Mouse (Mus musculus) urinary bladder, postnatal 14 days (tissue): Measurements from ENCODE around the gene Trim28.

Experiments used
- DNase-seq: peaks from one replicate; pipeline ENCODE4 v3.0.0; 2021; ENCODE audit warnings: low spot score

Gene Trim28

GRCm38 (mm10) chr7:12998053-12998452, 861 bp upstream of the Trim28 start, which contains the start of gene Slc27a5:
TSS of gene Slc27a5 (minus strand) at chr7:12998192.
- no peak for DNase-seq

- DNase-seq: no peak
Observed at GRCm38 (mm10) chr7:13001584-13001983, 2.7 kb downstream of the Trim28 start.

DNA sequence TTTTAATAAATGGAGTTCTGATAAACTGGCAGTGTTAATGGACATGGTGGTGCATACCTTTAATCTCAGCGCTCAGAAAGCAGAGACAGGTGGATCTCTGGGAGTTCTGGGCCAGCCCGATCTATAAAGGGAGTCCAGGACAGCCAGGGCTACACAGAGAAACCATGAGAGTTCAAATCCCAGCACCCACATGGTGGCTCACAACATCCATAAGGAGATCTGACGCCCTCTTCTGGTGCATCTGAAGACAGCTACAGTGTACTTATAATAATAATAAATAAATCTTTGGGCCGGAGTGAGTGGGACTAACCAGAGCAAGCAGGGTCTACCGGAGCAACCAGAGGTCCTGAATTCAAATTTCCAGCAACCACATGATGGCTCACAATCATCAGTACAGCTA, 4.5 kb downstream of the Trim28 start:
- no peak for DNase-seq

DNA sequence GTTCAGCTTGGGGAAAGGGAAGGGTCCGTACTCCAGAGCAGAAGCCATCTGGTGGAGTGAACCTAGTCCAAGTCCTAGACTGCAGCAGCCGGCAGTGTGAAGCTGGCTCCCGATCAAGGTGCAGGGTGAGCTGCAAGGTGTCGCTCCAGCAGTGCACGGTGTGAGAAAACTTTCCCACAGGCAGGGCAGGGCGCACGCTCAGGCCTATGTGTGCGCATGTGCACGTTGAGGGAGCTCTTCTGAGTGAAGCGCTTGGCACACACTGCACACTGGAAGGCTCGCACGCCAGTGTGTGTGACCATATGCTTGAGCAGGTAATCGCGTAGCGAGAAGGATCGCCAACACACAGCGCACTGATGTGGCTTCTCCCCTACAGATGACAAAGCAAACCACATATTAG, 7.1 kb downstream of the Trim28 start:
- no peak for DNase-seq

GRCm38 (mm10) chr7:13006531-13006930, 7.6 kb downstream of the Trim28 start:
- no peak for DNase-seq

GRCm38 (mm10) chr7:13007341-13008092, 8.6 kb downstream of the Trim28 start:
- DNase-seq: no peak

DNA sequence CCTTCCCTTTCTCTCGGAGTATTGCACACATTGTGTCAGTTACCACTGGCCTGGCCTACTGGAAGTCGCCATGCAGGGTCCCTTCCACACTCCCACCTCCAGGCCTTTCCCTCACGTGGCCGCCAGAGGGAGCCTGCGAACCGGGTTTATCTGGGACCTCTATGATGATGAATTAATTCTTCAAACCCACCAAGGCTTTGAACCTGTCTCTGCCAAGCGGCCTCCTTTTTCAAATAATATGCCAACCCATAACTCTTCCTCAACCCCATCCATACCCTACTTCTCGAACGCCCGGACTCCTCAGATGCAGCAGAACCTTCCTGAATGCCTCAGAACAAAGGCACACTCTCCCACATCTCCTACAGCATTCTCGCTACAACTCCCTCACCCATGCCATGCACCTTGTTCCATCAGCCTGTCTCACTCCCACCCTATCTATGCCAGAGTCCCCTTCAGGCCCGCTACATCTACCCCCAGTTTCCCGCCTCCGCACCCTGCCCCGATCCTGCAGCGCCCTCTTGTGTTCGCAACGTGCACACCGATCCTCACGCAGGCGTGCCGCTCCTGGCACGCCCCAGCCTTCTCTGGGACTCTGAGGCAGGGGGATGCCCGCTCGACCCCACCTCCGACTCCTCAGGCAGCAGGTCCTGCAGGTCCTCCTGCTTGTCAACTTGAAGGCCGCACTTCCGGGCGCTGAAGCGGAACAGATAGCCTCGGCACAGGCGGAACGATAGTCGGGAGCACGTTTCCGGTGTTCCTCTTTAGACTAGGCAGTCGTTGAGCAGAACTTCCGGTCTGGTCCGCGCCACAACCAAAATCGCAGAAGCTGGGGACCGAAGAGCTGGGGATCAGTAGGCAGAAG, 10.5 kb downstream of the Trim28 start:
- peak; percentile 93 for DNase-seq

DNA sequence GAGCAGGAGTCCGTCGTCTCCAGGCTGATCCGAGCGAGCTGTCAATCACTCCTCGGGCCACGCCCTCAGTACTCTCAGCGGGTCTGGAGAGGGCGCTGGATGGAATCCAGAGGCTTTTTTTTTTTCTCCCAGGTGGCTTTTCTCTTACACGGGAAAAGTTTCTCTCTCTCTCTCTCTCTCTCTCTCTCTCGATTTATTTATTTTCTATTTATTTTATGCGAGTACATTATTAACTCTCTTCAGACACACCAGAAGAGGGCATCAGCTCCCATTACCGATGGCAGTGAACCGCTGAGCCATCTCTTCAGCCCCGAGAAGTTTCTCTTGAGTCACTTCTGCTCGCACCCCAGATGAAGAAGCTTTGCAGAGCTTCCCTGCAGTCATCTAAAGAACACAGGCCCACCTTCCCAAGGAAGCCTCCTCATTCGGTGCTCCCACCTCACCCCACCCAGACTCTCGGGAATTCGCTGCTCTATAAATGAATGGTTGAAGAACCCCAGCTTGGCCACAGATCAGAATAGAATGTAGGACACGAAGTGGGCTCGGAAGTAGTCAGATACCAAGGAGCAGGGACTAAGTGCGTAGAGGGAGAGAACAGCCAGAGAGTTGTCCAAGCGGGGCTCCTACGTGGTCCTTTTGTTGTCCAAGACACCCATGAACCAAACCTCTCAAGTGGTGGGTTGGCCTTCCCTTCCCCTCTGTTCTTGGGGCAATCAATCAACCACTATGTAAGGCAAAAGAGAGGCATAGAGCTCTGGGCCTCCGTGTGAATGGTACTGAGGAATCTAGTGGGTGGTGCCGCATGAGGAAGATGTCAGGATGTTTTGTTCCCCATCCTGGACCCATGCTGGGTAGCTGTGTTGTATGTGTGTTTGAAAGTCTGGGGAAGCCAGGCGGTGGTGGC, 11.3 kb downstream of the Trim28 start, which contains the start of gene Zbtb45:
TSS of gene Zbtb45 (minus strand) at position 30 of the 904 bp plus-strand sequence.
- no peak for DNase-seq

- no peak for DNase-seq
Observed at GRCm38 (mm10) chr7:13013671-13014070, 14.8 kb downstream of the Trim28 start.

GRCm38 (mm10) chr7:13014275-13014839, 15.4 kb downstream of the Trim28 start:
- no peak for DNase-seq

DNA sequence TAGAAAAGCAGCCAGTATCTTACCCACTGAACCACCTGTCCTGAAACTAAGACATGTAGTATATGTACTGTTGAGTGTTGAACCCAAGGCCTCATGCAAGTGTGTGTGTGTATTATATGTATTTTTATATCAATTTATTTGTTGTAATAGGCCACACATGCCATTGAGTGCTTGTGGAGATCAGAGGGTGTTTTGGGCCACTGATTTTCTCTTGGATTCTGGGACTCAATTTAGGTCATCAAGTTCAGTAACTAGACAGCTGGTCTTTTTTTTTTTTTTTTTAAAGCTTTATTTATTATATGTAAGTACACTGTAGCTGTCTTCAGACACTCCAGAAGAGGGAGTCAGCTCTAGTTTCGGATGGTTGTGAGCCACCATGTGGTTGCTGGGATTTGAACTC, 16.3 kb downstream of the Trim28 start:
- no peak for DNase-seq

- DNase-seq: peak; percentile 81
Observed at GRCm38 (mm10) chr7:13022773-13023535, 24.0 kb downstream of the Trim28 start.

GRCm38 (mm10) chr7:13023928-13024731, 25.2 kb downstream of the Trim28 start:
- DNase-seq: peak; percentile 92

GRCm38 (mm10) chr7:13024805-13025204, 25.9 kb downstream of the Trim28 start:
- DNase-seq: peak; percentile 72

- no peak for DNase-seq
Observed at GRCm38 (mm10) chr7:13025511-13026112, 26.7 kb downstream of the Trim28 start.

- DNase-seq: no peak
Observed at GRCm38 (mm10) chr7:13028986-13029385, 30.1 kb downstream of the Trim28 start.

GRCm38 (mm10) chr7:13031069-13031468, 32.2 kb downstream of the Trim28 start:
- DNase-seq: no peak

DNA sequence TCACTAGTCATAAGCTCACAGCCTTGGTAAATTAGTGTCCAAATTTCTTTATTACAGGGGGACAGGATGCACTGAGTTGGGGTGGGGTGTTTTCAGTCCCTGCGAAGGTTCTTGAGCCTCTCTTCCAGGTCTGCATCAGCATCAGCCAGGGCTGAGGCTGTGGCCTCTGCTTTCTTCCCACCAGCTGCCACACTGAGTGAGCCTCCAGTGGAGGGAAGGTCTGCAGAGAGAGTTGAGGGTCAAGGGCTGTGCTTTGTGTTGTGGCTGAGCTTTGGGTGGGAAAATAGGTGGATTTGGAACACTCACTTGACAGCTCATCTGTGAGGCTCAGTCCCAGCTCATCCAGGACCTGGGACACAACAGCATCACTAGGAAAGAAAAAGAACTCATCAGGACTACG, 33.1 kb downstream of the Trim28 start:
- DNase-seq: no peak

DNA sequence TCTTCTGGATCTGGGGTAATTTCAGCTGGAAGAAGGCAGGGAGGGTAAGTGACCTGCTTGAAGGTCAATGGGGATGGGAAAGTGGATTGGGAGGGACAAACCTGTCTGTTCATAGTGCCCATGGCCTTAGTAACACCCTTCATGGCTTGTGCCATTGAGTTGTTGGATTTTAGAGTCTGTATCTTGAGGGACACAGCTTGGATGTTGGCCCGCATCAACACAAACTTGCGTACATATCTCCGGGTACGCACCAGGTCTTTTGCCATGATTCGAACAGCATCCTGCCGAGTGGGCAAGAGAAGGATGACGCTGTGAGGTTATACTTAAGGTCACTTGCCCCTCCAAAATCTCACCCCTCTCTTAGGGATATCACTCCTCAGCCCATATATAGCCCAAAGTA, 33.6 kb downstream of the Trim28 start:
- no peak for DNase-seq
